Mouse (Mus musculus) ES-Bruce4 (cell line): ENCODE results near the gene Extl1.

ENCODE experiments used
- CTCF ChIP-seq: IDR thresholded peaks from one replicate; pipeline ENCODE4 v1.8.1; 2011; ENCODE audit warnings: low read depth, low read length
- POLR2A ChIP-seq: IDR thresholded peaks from one replicate; pipeline ENCODE4 v1.8.1; 2011; ENCODE audit warnings: low read length; ENCODE audit not compliant: insufficient read depth

DNA sequence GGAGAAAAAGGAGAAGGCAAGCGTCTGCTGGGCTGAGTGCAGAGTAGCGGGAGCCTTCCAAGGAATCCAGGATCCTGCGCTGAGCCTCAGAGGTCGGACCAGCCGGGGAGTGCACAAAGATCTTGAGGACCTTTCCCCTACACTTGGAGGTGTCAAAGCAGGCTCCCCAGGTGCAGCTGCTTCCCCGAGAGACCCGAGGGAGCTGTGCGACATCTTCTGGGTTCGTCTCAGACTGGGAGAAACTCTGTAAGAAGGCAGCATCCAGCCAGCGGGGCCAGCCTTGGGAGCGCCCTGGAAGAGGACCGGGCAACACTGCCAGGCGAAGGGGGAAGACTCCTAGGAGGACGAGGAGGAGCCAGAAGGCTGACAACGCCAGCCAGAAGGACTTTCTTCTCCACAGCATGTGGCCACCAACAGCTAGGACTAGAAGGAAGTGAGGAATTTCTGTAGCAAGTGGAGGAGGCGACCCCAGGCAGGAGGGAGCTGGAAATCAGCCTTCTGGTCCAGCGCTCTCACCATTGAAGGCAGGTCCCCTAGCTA, 12.3 kb downstream of the Extl1 start:
- TF ChIP-seq POLR2A (no peak), CTCF (no peak)
